Mouse (Mus musculus) naive thymus-derived CD4-positive, alpha-beta T cell, adult 5 months (primary cell): ENCODE data around the gene Spsb1. TPM values are rescaled to one million over a fixed set of nuclear protein-coding genes. Genes with fewer than 3 reads are reported as not detected.

Experiments
- polyA plus RNA-seq: library from polyadenylated mRNA; unstranded; fragments of 100-300 nt; shearing (Covaris generic); gene quantifications from one replicate; pipeline ENCODE4 v1.2.1, GENCODE M21; 2017

Gene Spsb1
- 47.8 TPM for polyA plus RNA-seq

DNA sequence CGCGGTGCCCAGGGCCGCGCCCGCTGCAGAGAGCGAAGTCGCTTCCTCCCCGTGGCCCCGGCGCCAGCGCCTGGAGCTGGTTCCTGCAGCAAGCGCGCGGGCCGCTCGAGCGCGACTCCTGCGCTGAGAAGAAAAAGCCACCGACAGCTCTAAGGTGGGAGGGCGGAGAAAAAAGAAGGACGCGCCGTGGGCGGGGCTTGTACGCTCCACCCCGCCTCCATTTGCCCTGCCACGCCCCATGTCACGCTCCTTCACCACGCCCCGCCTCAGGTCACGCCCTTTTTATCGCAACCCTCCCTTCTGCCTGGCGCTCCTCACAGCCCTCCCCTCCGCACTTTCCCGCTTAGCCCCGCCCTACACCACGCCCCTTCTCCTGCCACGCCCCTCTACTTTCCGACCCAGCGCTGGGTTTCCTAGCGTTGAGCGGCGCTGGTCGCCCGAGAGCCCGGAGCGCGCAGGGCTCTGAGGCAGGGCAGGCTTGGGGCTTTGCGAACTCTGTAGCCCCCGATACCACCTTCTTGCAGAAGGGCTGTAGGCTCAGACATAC is at the start of gene Spsb1:
Spsb1 (minus strand) TSS at position 151 of the 547 bp plus-strand sequence.

Other genes starting within 250 kb of the Spsb1 start
- 27.0 TPM for gene Tmem201, start 217.0 kb downstream of the Spsb1 start, polyA plus RNA-seq
- gene Slc25a33, start 180.8 kb downstream of the Spsb1 start, polyA plus RNA-seq: 7.2 TPM
- gene H6pd, start 54.0 kb upstream of the Spsb1 start, polyA plus RNA-seq: 13.3 TPM
- 0.53 TPM for gene Gpr157, start 132.3 kb upstream of the Spsb1 start, polyA plus RNA-seq
- not detected for gene Slc2a5, start 164.2 kb upstream of the Spsb1 start, polyA plus RNA-seq
- not detected for gene Slc2a7, start 193.9 kb upstream of the Spsb1 start, polyA plus RNA-seq
- not detected for gene Car6, start 246.3 kb upstream of the Spsb1 start, polyA plus RNA-seq